Mouse (Mus musculus): ENCODE measurements around the gene Gpr162. TPM values are rescaled to one million over a fixed set of nuclear protein-coding genes. Genes with fewer than 3 reads are reported as not detected.

Gpr162 gene
- total RNA-seq, 2 experiments from 2014 or later = 1.2 to 1.3 TPM

- DNase-seq (ENCODE audit: low spot score in 2 of 2) = no peak
Measured at GRCm38 (mm10) chr6:124883351-124883750, 19.6 kb upstream of the Gpr162 start.

DNA sequence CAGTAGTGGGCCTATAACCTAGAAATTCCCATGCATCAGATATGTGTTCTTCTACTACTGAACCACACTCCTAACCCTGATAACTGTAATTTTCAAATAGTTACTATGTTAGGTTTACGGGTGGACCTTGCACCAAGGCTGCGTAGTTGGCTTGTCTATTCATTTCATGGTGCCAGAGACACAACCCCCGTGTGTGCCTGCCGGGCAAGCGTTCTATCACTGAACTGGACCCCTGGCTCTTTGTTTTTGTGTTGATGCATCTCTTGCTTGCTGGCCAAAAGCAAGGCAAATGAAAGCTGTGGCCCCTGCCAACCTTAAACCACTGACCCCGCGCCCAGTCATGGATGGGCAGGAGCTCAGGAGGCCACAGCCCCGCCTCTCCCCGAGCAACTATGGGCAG lies 18.0 kb upstream of the Gpr162 start:
- no peak for DNase-seq (ENCODE audit: low spot score in 2 of 2)

DNA sequence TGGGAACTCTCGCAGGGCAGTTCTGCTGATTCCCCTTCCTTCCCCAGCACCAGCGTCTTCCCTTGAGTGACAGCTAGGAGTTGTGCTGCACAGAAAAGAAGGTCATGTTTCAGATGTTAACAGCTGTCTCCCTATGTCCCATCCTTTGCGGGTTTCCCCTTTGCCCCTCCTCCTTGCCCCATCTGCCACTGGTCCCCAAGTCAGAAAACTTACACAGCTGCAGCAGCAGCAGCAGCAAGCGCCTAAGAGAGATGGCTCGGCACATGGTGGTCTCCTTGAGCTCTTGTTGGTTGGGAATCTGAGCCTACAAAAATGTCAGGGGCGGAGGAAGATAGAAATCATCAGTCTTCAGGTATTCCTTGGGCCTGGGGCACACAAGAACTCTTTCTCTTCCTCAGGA lies 15.6 kb upstream of the Gpr162 start:
- no peak for DNase-seq (ENCODE audit: low spot score in 2 of 2)

DNA sequence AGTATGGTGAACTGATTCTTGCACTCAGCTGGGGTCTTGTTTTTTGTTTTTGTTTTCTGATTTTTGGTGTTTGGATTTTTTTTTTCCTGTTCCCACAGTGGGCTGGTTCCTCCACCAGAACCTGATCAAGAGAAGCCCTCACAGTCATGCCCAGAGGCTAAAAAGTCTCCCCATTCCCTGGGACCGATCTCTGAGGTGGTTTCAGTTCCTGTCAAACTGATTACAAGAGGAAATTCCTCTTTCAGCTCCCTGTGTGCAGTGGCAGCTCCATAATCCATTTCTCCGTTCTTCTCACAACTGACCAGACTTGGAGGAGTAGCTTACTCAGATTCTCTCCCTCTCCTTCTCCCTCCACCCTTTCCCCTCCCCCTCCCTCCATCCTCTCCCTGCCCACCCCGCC lies 10.6 kb upstream of the Gpr162 start:
- no peak for DNase-seq (ENCODE audit: low spot score in 2 of 2)

- DNase-seq (ENCODE audit: low spot score in 2 of 2) = no peak
Measured at GRCm38 (mm10) chr6:124866560-124866959, 2.8 kb upstream of the Gpr162 start.

GRCm38 (mm10) chr6:124865766-124866362 lies 2.1 kb upstream of the Gpr162 start:
- no peak for DNase-seq (ENCODE audit: low spot score in 2 of 2)

- no peak for DNase-seq (ENCODE audit: low spot score in 2 of 2)
Measured at GRCm38 (mm10) chr6:124863125-124863657, 592 bp downstream of the Gpr162 start.

- no peak for DNase-seq (ENCODE audit: low spot score in 2 of 2)
Measured at GRCm38 (mm10) chr6:124862406-124863124, 1.2 kb downstream of the Gpr162 start.

DNA sequence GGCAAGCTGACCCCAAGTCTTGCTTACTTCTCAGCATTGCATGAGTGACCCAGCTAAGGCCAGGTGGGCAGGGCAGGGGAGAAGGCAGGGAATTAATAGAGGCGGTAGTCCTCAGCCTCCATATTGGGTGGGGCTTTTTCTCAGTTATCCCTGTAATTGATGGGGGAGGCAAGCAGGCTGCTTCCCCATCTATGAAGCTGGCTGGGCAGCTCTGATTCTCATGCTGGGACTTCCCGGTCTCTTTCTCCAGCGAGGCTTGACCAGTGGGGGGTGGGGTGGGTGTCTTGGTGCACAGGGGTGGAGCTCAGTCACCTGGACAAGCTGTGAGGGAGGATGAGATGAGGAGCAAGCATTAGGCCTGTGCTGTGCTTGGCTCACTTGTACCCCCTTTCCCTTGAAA lies 2.0 kb downstream of the Gpr162 start:
- DNase-seq (ENCODE audit: low spot score in 2 of 2) = no peak

GRCm38 (mm10) chr6:124861266-124861665 lies 2.5 kb downstream of the Gpr162 start:
- no peak for DNase-seq (ENCODE audit: low spot score in 2 of 2)

DNA sequence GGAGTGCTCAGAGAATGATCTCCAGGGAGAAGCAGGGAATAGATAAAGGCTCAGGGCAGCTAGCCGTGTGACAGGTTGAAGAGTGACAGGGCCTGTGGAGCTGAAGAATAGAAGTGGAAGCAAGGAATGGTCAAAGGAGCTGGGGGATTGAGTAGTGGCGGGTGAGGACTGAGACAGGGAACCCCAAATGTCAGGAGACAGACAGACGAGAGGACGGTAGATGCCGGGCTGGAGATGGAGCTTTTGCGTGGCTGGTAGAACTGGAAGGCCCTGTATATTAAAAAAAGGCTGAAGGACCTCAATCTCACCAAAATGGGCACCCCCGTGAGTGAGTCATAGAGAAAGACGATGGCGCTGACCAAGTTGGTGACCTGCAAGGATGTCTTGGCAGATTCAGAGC lies 3.3 kb downstream of the Gpr162 start:
- DNase-seq (ENCODE audit: low spot score in 2 of 2) = no peak

- peak; percentile 74 to 89 for DNase-seq (ENCODE audit: low spot score in 2 of 2)
Measured at GRCm38 (mm10) chr6:124859725-124860124, 4.1 kb downstream of the Gpr162 start.

GRCm38 (mm10) chr6:124858561-124859318 lies 5.0 kb downstream of the Gpr162 start:
- no peak for DNase-seq (ENCODE audit: low spot score in 2 of 2)

- no peak for DNase-seq (ENCODE audit: low spot score in 2 of 2)
Measured at GRCm38 (mm10) chr6:124857840-124858530, 5.8 kb downstream of the Gpr162 start.

DNA sequence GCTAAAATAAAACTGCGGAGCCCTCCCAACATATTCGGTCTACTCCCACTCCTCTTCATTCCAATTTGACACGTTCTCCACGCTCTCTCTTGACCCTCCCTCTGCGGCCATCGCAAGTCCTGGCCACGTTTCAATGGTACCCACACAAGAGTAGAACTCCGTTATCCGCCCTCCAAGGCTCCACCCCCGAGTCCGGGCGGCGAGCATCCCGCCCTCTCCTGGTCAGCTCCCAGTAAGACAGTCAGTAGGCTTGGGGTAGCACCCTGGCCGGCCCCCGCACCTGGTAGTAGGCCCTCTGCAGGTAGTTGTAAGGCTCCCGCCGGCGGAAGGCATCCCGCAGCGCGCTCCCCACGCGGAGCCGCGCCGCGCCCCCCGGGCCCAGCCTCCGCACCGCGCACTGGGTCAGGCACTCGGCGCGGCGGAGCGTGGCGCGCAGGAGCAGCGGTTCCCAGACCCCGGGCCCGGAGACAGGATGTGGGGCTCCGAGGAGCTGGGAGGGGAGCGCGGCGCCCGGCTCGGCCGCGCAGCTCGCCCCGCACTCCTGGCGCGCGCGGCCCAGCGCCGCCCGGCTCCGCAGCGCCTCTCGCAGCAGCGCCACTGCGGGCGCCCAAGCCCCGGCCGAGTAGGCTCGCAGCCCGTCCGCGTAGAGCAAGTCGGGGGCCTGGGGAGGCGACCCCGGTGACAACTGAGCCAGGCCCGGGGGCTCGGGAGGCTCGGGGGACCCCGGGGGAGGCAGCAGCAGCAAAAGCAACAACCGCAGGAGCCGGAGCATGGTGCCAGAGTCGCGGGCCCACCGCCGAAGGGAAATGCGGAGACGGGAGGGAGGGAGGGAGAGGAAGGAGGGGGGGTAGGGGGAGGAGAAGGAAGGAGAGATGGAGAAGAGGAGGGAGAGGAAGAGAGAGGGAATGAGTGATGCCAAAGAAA lies 6.6 kb downstream of the Gpr162 start, which contains the start of gene P3h3:
P3h3 (minus strand) TSS at position 837 of the 924 bp plus-strand sequence.
- peak; percentile 82 to 85 for DNase-seq (ENCODE audit: low spot score in 2 of 2)

- DNase-seq (ENCODE audit: low spot score in 2 of 2) = no peak
Measured at GRCm38 (mm10) chr6:124856321-124856720, 7.5 kb downstream of the Gpr162 start.

DNA sequence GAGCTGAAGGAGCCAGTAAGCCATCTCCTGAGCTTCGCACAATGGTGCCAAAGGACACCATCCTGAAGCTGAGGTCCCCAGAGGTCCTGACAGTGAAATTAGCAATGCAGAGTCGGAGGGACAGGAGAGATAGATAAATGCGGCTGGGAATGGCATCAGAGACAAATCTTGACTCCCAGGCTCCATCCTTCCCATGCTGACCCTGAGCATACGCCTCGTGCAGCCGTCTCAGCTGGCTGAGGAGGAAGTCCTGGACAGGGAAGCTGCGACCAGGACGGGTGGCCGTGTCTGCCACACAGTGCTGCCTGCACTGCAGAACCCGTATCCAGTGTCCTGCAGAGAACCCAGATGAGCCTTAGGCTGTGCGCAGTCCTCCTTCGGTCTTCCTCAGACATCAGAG lies 9.1 kb downstream of the Gpr162 start:
- DNase-seq (ENCODE audit: low spot score in 2 of 2) = no peak

DNA sequence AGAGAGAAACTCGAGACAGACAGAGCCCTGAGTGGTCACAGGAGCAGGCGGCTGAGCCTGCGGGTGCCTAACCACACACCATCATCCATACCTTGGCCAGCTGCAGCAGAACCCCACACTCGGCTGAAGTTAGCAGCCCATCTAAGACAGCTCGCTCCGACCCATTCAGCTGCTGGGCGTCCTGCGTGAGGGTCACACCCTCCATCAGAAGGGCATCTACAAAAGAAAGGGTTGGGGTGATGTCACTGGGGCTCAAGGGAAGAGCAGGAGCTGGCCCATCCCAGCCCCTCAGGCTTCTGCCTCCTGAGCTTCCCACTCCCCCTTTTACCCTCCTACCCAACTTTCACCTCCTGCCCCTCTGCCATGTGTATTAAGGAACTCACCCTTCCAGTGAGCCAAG lies 13.2 kb downstream of the Gpr162 start:
- no peak for DNase-seq (ENCODE audit: low spot score in 2 of 2)

GRCm38 (mm10) chr6:124847305-124847704 lies 16.5 kb downstream of the Gpr162 start:
- DNase-seq (ENCODE audit: low spot score in 2 of 2) = peak; percentile 90 to 91
